In the genomic region with DNA sequence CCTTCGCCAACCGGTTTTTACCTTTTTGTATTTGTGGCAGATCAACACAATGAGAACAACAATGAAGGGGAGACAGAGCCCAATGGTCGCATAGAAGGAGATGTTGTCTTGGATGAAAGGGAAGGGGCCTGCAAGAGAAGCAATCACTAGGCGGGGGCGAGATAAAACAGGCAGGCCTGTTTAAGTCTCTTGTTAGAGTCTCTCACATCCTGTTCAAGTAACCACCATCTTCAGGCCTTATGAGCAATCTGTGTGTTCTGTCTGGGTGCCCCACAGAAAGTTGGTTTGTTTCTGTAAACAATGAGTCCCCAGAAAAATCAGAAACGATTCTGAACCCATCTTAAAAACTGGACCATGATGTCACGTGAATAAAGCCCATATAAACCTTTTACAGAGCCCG, we compare ENCODE assay signal across 24 mouse cellular contexts. TPM values are rescaled to one million over a fixed set of nuclear protein-coding genes. Genes with fewer than 3 reads are reported as not detected.
"Had no signal": no experiment of that assay in that cellular context is flagged by ENCODE, and none has a peak within 500 bp of the region (broad histone marks: within the 10 kb centered on the region; RNA-seq: fewer than 3 reads in every experiment).

No protein-coding gene starts in this region.

- H3K4me3 ChIP-seq: liver, embryonic 12.5 days; midbrain, embryonic 10.5 days; midbrain, embryonic 12.5 days; myocyte; neural tube, embryonic 12.5 days; stomach, embryonic 15.5 days had no signal

- H3K27me3 ChIP-seq: midbrain, embryonic 12.5 days; neural tube, embryonic 12.5 days; stomach, embryonic 15.5 days had no signal

- ATAC-seq: liver, embryonic 12.5 days; midbrain, embryonic 16.5 days had no signal

- H3K36me3 ChIP-seq: liver, embryonic 12.5 days; midbrain, embryonic 10.5 days; midbrain, embryonic 12.5 days; neural tube, embryonic 12.5 days; stomach, embryonic 15.5 days had no signal

- H3K4me1 ChIP-seq: liver, embryonic 12.5 days; midbrain, embryonic 10.5 days; midbrain, embryonic 12.5 days; neural tube, embryonic 12.5 days; stomach, embryonic 15.5 days had no signal

- H3K27ac ChIP-seq: liver, embryonic 12.5 days; liver, embryonic 14.5 days; midbrain, embryonic 10.5 days; midbrain, embryonic 12.5 days; neural tube, embryonic 12.5 days; stomach, embryonic 15.5 days; stomach, postnatal 0 days had no signal

- DNase-seq: lung, adult 18-20 months; lung, embryonic 14.5 days; lung, postnatal 10 days; lung, postnatal 4 days; midbrain, embryonic 14.5 days; right cerebral cortex, postnatal 14 days; thymus, postnatal 25 days had no signal

RNA-seq across cellular contexts. Expression of gene Urad, which starts 32.7 kb away (rescaled TPM):
- total RNA-seq: megakaryocyte, adult 5-6 weeks; megakaryocyte-erythroid progenitor cell, adult 5-6 weeks; neutrophil, adult 5-6 weeks had no signal
- polyA plus RNA-seq: lung, embryonic 14.5 days; lung, embryonic 16.5 days; midbrain, embryonic 10.5 days; midbrain, embryonic 12.5 days; midbrain, embryonic 14.5 days; midbrain, embryonic 16.5 days; myocyte; neural tube, embryonic 12.5 days; neural tube, embryonic 14.5 days; stomach, postnatal 0 days; testis, adult 2 months; urinary bladder, adult 2 months had no signal

RNA-seq across cellular contexts. Expression of gene Cdx2, which starts 47.9 kb away (rescaled TPM):
- total RNA-seq: liver, adult 2 months; megakaryocyte, adult 5-6 weeks; megakaryocyte-erythroid progenitor cell, adult 5-6 weeks; neutrophil, adult 5-6 weeks had no signal
- polyA plus RNA-seq: liver, embryonic 12.5 days; liver, embryonic 14.5 days; lung, embryonic 14.5 days; lung, embryonic 16.5 days; midbrain, embryonic 10.5 days; midbrain, embryonic 12.5 days; midbrain, embryonic 14.5 days; midbrain, embryonic 16.5 days; myocyte; neural tube, embryonic 12.5 days; neural tube, embryonic 14.5 days; testis, adult 2 months; urinary bladder, adult 2 months had no signal
